Comparison of ENCODE assay signal across 9 mouse cellular contexts in genomic region chr15:99284527-99285188, GRCm38 (mm10). TPM values are rescaled to one million over a fixed set of nuclear protein-coding genes. Genes with fewer than 3 reads are reported as not detected.
DNase-seq lines count a peak whose midpoint lies in the region; ATAC-seq and TF ChIP-seq lines count a peak whose summit lies in the region.
"Had no signal": no experiment of that assay in that cellular context is flagged by ENCODE, and none has a peak within 500 bp of the region (broad histone marks: within the 10 kb centered on the region; RNA-seq: fewer than 3 reads in every experiment).

No protein-coding gene starts in this region.

- peak; percentile 25 for ATAC-seq in inflammation-experienced regulatory T-cells, adult 6 months
- peak; percentile 74 for ATAC-seq in liver, postnatal 0 days
- ATAC-seq: midbrain, embryonic 13.5 days had no signal

- H3K36me3 ChIP-seq in testis, adult 2 months (ENCODE audit: control insufficient read depth, insufficient read depth, low read length) = no peaks in the 10 kb centered on the region
- no peaks in the 10 kb centered on the region for H3K36me3 ChIP-seq in liver, postnatal 0 days (replicated peaks; ENCODE audit: insufficient read depth, low read length)
- H3K36me3 ChIP-seq: midbrain, embryonic 13.5 days had no signal

- WGBS in liver, postnatal 0 days (ENCODE audit: insufficient replicate concordance) = 21% methylated on average over 14 of the region's 14 CpGs

- no peak for TF ChIP-seq CTCF in testis, adult 2 months (IDR thresholded peaks at IDR 0.05; ENCODE audit: control insufficient read depth, insufficient read depth, insufficient replicate concordance, low read depth, low read length)
- no peak for TF ChIP-seq CTCF in liver, postnatal 0 days (IDR thresholded peaks at IDR 0.05; ENCODE audit: low read depth)

- no peak overlapping the region for H3K27ac ChIP-seq in testis, adult 2 months (ENCODE audit: control insufficient read depth, insufficient read depth, low read depth, low read length)
- H3K27ac ChIP-seq in liver, postnatal 0 days (ENCODE audit: low read depth) = no peak overlapping the region
- H3K27ac ChIP-seq: midbrain, embryonic 13.5 days had no signal

- no peak overlapping the region for H3K9ac ChIP-seq in liver, postnatal 0 days (replicated peaks)
- H3K9ac ChIP-seq: midbrain, embryonic 13.5 days had no signal

- no peaks in the 10 kb centered on the region for H3K9me3 ChIP-seq in liver, postnatal 0 days (ENCODE audit: low read length)
- H3K9me3 ChIP-seq: midbrain, embryonic 13.5 days had no signal

- TF ChIP-seq EP300 in liver, postnatal 0 days (IDR thresholded peaks at IDR 0.05; ENCODE audit: low read depth) = no peak

- TF ChIP-seq POLR2A in testis, adult 2 months (IDR thresholded peaks at IDR 0.05; ENCODE audit: control insufficient read depth, low read depth, low read length) = no peak

- no peaks in the 10 kb centered on the region for H3K27me3 ChIP-seq in testis, adult 2 months (ENCODE audit: control insufficient read depth, insufficient read depth, low read length)
- H3K27me3 ChIP-seq in liver, postnatal 0 days (ENCODE audit: insufficient read depth, low read length) = no peaks in the 10 kb centered on the region
- H3K27me3 ChIP-seq: midbrain, embryonic 13.5 days had no signal

- peak overlapping the region; percentile 34 for H3K4me3 ChIP-seq in testis, adult 2 months (ENCODE audit: control insufficient read depth, low read depth, low read length)
- no peak overlapping the region for H3K4me3 ChIP-seq in liver, postnatal 0 days (ENCODE audit: low read depth, low read length)
- H3K4me3 ChIP-seq: midbrain, embryonic 13.5 days had no signal

- H3K4me1 ChIP-seq in testis, adult 2 months (ENCODE audit: control insufficient read depth, insufficient read depth, low read length) = peaks cover 15% of the 10 kb centered on the region
- peaks cover 4% of the 10 kb centered on the region; the same call in 1 of the 2 replicates for H3K4me1 ChIP-seq in liver, postnatal 0 days (ENCODE audit: insufficient read depth)
- H3K4me1 ChIP-seq: midbrain, embryonic 13.5 days had no signal

- DNase-seq in testis, postnatal 10 days (ENCODE audit: low spot score) = no peak
- peak; percentile 52 for DNase-seq in liver, postnatal 0 days
- DNase-seq in yolk sac, embryonic 10.5 days (ENCODE audit: low spot score) = peak; percentile 86
- DNase-seq in left cerebral cortex, adult 8-10 months (ENCODE audit: low spot score in 2 of 2) = no peak
- no peak for DNase-seq in left cerebral cortex, adult 9 months (ENCODE audit: low spot score in 2 of 2)
- DNase-seq in spleen, postnatal 10 days (ENCODE audit: low spot score in 2 of 2) = no peak

- H3K4me2 ChIP-seq in liver, postnatal 0 days (ENCODE audit: low read depth, low read length) = peak overlapping the region; percentile 23; the same call in 1 of the 2 replicates
- H3K4me2 ChIP-seq: midbrain, embryonic 13.5 days had no signal

RNA-seq across cellular contexts. Expression of gene Prpf40b, which starts 10.2 kb away (rescaled TPM):
- polyA plus RNA-seq in testis, adult 2 months (2012; rRNA removed) = 104 and 118 TPM in 2 replicates
- 10 to 100 TPM in 2 of 3 experiments, 1 to 10 TPM in 1; 1.6 to 14.9 (median 10.3) TPM for polyA plus RNA-seq in inflammation-experienced regulatory T-cells, adult 6 months (2017; shearing (Covaris generic))
- polyA plus RNA-seq in liver, postnatal 0 days (2015; fragmentation: Nextera tagmentation; extraction: Ambion mirVana) = 7.1 and 8.6 TPM in 2 replicates
- total RNA-seq in left cerebral cortex, adult 8-10 months (2022) = 10 to 100 TPM; 87.9 to 95.7 (median 93.4) TPM

RNA-seq across cellular contexts. Expression of gene Fam186b, which starts 11.0 kb away (rescaled TPM):
- 57.2 and 58.2 TPM in 2 replicates for polyA plus RNA-seq in testis, adult 2 months (2012; rRNA removed)
- under 1 TPM in 2 of 3 experiments, not detected in 1; 0.29 to 0.48 TPM for polyA plus RNA-seq in inflammation-experienced regulatory T-cells, adult 6 months (2017; shearing (Covaris generic))
- not detected in 2 replicates for polyA plus RNA-seq in liver, postnatal 0 days (2015; fragmentation: Nextera tagmentation; extraction: Ambion mirVana)
- total RNA-seq in left cerebral cortex, adult 8-10 months (2022) = 1 to 10 TPM in 3 of 4 experiments, under 1 TPM in 1; 0.58 to 2.1 (median 1.1) TPM

RNA-seq across cellular contexts. Expression of gene Mcrs1, which starts 32.9 kb away (rescaled TPM):
- polyA plus RNA-seq in testis, adult 2 months (2012; rRNA removed) = 113 and 124 TPM in 2 replicates
- polyA plus RNA-seq in inflammation-experienced regulatory T-cells, adult 6 months (2017; shearing (Covaris generic)) = 10 to 100 TPM; 48.4 to 56.9 (median 49.1) TPM
- 25.1 and 27.2 TPM in 2 replicates for polyA plus RNA-seq in liver, postnatal 0 days (2015; fragmentation: Nextera tagmentation; extraction: Ambion mirVana)
- total RNA-seq in left cerebral cortex, adult 8-10 months (2022) = 10 to 100 TPM; 86.7 to 96.0 (median 87.8) TPM

RNA-seq across cellular contexts. Expression of gene Kcnh3, which starts 60.0 kb away (rescaled TPM):
- 0.89 and 1.00 TPM in 2 replicates for polyA plus RNA-seq in testis, adult 2 months (2012; rRNA removed)
- polyA plus RNA-seq in inflammation-experienced regulatory T-cells, adult 6 months (2017; shearing (Covaris generic)) = not detected
- 0.05 and 0.07 TPM in 2 replicates for polyA plus RNA-seq in liver, postnatal 0 days (2015; fragmentation: Nextera tagmentation; extraction: Ambion mirVana)
- total RNA-seq in left cerebral cortex, adult 8-10 months (2022) = 100 to 1,000 TPM; 141 to 172 (median 154) TPM

Comparison
In these comparisons a context has a peak if more than half of its experiments do, and no peak if none do; other contexts are left out.
1. DNase-seq: peak in liver, postnatal 0 days (single experiment) and yolk sac, embryonic 10.5 days (single experiment); none in testis, postnatal 10 days (single experiment), left cerebral cortex, adult 8-10 months (0 of 2), left cerebral cortex, adult 9 months (0 of 2) and spleen, postnatal 10 days (0 of 2).
2. RNA of gene Fam186b, which starts 11.0 kb away (polyA plus RNA-seq): 57.2 to 58.2 TPM in testis, adult 2 months; 0.29 to 0.48 TPM in inflammation-experienced regulatory T-cells, adult 6 months and not detected in liver, postnatal 0 days; every median in the first group is over 10 times any median in the second.